Mouse (Mus musculus) intestine, embryonic 15.5 days (tissue): Measurements from ENCODE around the gene 9830107B12Rik. TPM values are rescaled to one million over a fixed set of nuclear protein-coding genes. Genes with fewer than 3 reads are reported as not detected.
"Not testable (repeated sequence)": the region's sequence is repeated elsewhere in the genome, so short reads cannot be mapped to it uniquely, and the experiment has no call there.

Experiments
- ATAC-seq: fragments of 200-750 bp; cut with Nextera tagmentation; 2 replicates; pipeline ENCODE4 v1.8.0; 2017; ENCODE audit warnings: moderate TSS enrichment, moderate library complexity
- H3K27ac ChIP-seq: fragments of 300-500 bp; sonication (generic); 2 replicates; pipeline ENCODE4 v1.5.1; 2015; ENCODE audit warnings: mild to moderate bottlenecking, inconsistent platforms
- H3K27me3 ChIP-seq: fragments of 300-500 bp; sonication (generic); replicated peaks from 2 replicates; pipeline ENCODE4 v1.6.1; 2015; ENCODE audit warnings: inconsistent platforms
- H3K36me3 ChIP-seq: fragments of 300-500 bp; sonication (generic); 2 replicates; pipeline ENCODE4 v1.6.1; 2015; ENCODE audit warnings: inconsistent platforms
- H3K4me1 ChIP-seq: fragments of 300-500 bp; sonication (generic); replicated peaks from 2 replicates; pipeline ENCODE4 v1.6.1; 2015; ENCODE audit warnings: inconsistent platforms
- H3K4me2 ChIP-seq: fragments of 300-500 bp; sonication (generic); replicated peaks from 2 replicates; pipeline ENCODE4 v1.6.1; 2015; ENCODE audit warnings: mild to moderate bottlenecking, inconsistent platforms
- H3K4me3 ChIP-seq: fragments of 300-500 bp; sonication (generic); replicated peaks from 2 replicates; pipeline ENCODE4 v1.5.1; 2015; ENCODE audit warnings: inconsistent platforms
- H3K9ac ChIP-seq: fragments of 300-500 bp; sonication (generic); 2 replicates; pipeline ENCODE4 v1.6.1; 2015; ENCODE audit warnings: inconsistent platforms
- H3K9me3 ChIP-seq: fragments of 300-500 bp; sonication (generic); 2 replicates; pipeline ENCODE4 v1.6.1; 2016; ENCODE audit warnings: inconsistent platforms
- WGBS: fragments of 180-500 bp; shearing (Covaris S2); methylation state at CpG from one replicate; pipeline ENCODE4 v1.1.7; 2015; 5-methylcytosine and 5-hydroxymethylcytosine counted together
- polyA plus RNA-seq: library from polyadenylated mRNA; unstranded; fragments of >200 nt; fragmentation: Nextera tagmentation; extraction: Ambion mirVana; gene quantifications from 2 replicates; pipeline ENCODE4 v1.2.1, GENCODE M21; 2015

The 9830107B12Rik gene
- 0.04 and 0.11 TPM in 2 replicates for polyA plus RNA-seq

DNA sequence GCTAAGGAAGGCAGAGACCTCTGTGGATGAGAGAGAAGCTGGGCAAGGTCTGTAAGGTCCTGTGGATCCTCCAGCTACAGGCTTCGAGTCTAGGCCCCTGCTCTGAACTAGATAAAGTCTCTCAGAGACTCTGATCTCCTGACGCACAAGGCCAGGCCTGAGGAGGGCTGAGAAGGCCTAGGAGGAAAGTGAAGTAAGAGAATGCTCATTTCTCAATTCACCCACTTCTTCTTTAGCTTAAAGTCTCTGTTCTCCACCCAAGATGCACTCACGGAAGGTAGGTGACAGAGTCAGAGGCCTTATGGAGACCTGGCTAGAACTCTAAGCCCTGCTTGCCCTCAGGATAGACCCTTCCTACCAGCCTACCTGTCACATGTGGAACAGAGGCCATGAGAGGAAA, at the start of gene 9830107B12Rik:
Gene 9830107B12Rik, minus strand, starts transcription at position 149 of the 400 bp plus-strand sequence.
- H3K36me3 ChIP-seq = no peaks in the 10 kb centered on the region
- no peaks in the 10 kb centered on the region for H3K9me3 ChIP-seq
- ATAC-seq = no peak
- H3K4me2 ChIP-seq = no peak within 1 kb of the TSS
- H3K4me3 ChIP-seq = no peak within 1 kb of the TSS
- no peaks in the 10 kb centered on the region for H3K4me1 ChIP-seq
- H3K27ac ChIP-seq = no peak within 1 kb of the TSS
- H3K9ac ChIP-seq = no peak within 1 kb of the TSS
- 72% methylated on average over 3 of the region's 3 CpGs for WGBS
- no peaks in the 10 kb centered on the region for H3K27me3 ChIP-seq

DNA sequence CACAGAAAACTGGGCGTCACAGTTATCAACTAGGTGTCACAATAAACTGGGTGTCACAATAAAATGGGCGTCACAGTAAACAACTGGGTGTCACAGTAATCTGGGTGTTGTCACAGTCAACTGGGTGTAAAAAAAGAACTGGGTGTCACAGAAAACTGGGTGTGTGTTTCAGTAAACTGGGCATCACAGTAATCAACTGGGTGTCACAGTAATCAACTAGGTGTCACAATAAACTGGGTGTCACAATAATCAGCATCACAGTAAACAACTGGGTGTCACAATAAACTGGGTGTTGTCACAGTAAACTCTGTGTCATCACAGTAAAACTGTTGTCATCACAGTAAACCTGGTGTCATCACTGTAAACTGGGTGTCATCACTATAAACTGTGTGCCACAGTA, 46.3 kb upstream of the 9830107B12Rik start:
- H3K9ac ChIP-seq = no peak overlapping the region
- no peak overlapping the region for H3K4me3 ChIP-seq
- WGBS = 73% methylated on average over 2 of the region's 2 CpGs

DNA sequence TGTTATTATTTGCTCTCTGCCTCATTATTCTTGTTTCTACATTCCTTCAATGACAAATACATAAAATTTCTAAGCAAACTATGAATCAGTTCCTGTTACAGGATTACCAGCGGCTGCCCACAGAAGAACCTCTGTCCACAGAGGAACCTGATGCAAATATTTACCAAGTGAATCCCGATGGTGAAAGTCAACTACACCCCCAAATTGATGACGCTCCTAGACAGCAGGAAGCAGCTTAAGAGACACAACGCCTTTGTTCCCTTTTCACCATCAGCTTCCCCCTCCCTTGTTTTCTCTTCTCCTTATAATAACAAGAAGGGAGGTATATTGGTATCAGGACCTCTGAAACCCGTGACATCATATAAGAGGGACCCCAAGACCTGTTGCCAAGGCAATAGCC, 39.2 kb upstream of the 9830107B12Rik start:
- WGBS = 49% methylated on average over 5 of the region's 5 CpGs
- H3K36me3 ChIP-seq = no peaks in the 10 kb centered on the region
- H3K9ac ChIP-seq = no peak overlapping the region
- H3K4me3 ChIP-seq = no peak overlapping the region
- no peak overlapping the region for H3K4me2 ChIP-seq
- H3K4me1 ChIP-seq = no peaks in the 10 kb centered on the region
- no peaks in the 10 kb centered on the region for H3K9me3 ChIP-seq
- ATAC-seq = no peak
- no peak overlapping the region for H3K27ac ChIP-seq
- H3K27me3 ChIP-seq = no peaks in the 10 kb centered on the region

More for the DNA sequence above, 46.3 kb upstream of the 9830107B12Rik start:
- Histone ChIP-seq H3K4me2 (no peak overlapping the region), H3K27ac (no peak overlapping the region), H3K27me3 (no peaks in the 10 kb centered on the region), H3K9me3 (no peaks in the 10 kb centered on the region), H3K4me1 (no peaks in the 10 kb centered on the region), H3K36me3 (no peaks in the 10 kb centered on the region)
- no peak for ATAC-seq

DNA sequence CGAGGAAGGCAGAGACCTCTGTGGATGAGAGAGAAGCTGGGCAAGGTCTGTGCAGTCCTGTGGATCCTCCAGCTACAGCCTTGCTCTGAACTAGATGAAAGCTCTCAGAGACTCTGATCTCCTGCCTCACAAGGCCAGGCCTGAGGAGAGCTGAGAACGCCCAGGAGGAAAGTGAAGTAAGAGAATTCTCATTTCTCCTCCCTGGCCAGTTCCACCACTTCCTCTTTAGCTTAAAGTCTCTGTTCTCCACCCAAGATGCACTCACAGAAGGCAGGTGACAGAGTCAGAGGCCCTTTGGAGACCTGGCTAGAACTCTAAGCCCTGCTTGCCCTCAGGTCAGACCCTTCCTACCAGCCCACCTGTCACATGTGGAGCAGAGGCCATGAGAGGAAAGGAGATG, 21.0 kb upstream of the 9830107B12Rik start, which contains the start of gene A530064D06Rik:
Gene A530064D06Rik, minus strand, starts transcription at position 173 of the 400 bp plus-strand sequence.
- not testable (repeated sequence) for H3K27me3 ChIP-seq, H3K27ac ChIP-seq, H3K4me2 ChIP-seq, H3K36me3 ChIP-seq, H3K9me3 ChIP-seq, H3K9ac ChIP-seq, ATAC-seq, H3K4me3 ChIP-seq, H3K4me1 ChIP-seq
- 77% methylated on average over 2 of the region's 2 CpGs for WGBS

DNA sequence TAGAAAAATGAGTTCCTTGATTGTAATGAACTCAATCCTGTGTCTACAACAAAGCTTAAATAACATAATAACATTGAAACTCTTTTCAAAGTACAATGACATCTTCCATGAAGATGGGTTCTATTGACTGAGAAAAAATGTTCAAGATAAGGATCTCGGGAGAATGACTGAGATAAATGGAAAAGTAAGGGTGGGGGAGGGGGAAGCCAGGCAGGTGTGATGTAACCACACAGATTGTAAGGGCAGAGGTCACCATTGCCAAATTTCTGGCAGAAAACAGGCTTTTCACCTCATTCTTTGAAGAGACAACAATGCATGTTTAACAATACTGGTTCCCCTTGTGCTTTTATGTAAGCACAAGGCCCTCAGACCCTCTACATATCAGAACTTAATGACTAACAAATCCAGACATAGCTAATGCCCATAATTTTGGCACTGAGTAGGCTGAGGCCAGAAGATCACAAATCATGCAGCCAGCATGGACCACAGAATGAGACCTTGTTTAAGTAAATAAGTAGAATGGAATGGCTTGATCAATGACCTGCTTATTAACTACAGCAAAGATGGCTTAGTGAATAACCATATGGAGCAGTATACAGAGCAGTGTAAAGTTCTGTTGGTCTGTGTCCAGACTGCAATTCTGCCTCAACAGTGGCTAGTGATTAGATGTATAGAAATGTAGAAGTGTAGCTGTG, 11.5 kb upstream of the 9830107B12Rik start:
- Histone ChIP-seq H3K36me3 (no peaks in the 10 kb centered on the region), H3K27ac (no peak overlapping the region), H3K9me3 (0 out of 2 replicates have a peak, but pooled peaks cover 8% of the 10 kb centered on the region), H3K4me2 (no peak overlapping the region), H3K9ac (no peak overlapping the region), H3K4me1 (no peaks in the 10 kb centered on the region), H3K27me3 (no peaks in the 10 kb centered on the region), H3K4me3 (no peak overlapping the region)
- ATAC-seq = no peak
- 62% methylated on average over 1 of the region's 1 CpGs for WGBS

DNA sequence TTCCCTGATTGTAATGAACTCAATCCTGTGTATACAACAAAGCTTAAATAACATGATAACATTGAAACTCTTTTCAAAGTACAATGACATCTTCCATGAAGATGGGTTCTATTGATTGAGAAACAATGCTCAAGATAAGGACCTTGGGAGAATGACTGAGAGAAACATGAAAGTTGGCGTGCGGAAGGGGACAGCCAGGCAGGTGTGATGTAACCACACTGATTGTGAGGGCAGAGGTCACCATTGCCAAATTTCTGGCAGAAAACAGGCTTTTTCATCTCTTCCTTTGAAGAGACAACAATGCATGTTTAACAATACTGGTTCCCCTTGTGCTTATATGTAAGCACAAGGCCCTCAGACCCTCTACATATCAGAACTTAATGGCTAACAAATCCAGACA, 13.3 kb downstream of the 9830107B12Rik start:
- H3K4me3 ChIP-seq = no peak overlapping the region
- H3K9me3 ChIP-seq = no peaks in the 10 kb centered on the region
- ATAC-seq = no peak
- WGBS = 83% methylated on average over 2 of the region's 2 CpGs
- H3K4me1 ChIP-seq = no peaks in the 10 kb centered on the region
- no peak overlapping the region for H3K9ac ChIP-seq
- no peak overlapping the region for H3K4me2 ChIP-seq
- H3K27ac ChIP-seq = no peak overlapping the region
- H3K36me3 ChIP-seq = no peaks in the 10 kb centered on the region
- no peaks in the 10 kb centered on the region for H3K27me3 ChIP-seq

DNA sequence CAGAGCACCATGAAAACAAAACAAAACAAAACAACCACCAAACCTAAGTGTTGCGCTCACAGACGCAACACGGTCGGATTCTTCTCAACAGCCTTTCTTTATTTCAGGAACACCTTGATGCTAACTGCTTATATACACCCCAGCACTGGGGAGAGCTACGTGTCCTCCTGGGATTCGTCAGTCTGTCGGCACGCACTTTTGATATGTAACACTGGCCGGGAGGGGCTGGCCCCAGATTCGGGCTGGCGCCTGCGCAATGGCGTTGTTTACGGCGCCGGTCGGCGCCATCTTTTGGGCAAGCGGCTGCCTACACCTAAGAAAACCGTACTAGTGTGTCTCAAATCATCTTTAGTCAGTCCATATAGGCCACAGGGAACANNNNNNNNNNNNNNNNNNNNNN, 25.6 kb downstream of the 9830107B12Rik start:
- ATAC-seq = no peak
- H3K27me3 ChIP-seq = no peaks in the 10 kb centered on the region
- no peak overlapping the region for H3K9ac ChIP-seq
- H3K4me1 ChIP-seq = no peaks in the 10 kb centered on the region
- H3K36me3 ChIP-seq = no peaks in the 10 kb centered on the region
- H3K9me3 ChIP-seq = no peaks in the 10 kb centered on the region
- 86% methylated on average over 20 of the region's 20 CpGs for WGBS
- H3K27ac ChIP-seq = no peak overlapping the region
- no peak overlapping the region for H3K4me2 ChIP-seq
- H3K4me3 ChIP-seq = no peak overlapping the region

DNA sequence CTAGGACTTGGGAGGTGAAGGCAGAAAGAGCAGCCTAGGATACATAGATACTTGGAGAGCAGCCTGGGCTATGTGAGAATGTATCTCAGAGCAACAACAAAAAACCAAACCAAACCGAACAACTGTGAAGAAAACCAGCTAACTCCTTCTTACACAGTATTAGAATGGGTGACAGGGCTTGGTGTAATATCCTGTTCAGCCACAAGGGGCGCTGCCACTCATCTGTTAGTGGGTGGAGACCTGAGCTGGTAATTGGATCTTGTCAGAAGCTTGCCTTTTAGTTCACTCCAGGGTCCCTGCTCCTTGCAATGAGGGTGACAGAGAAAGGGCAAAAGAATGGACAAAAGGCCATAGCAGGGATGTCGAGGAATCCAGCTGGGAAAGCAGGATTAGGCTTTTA, 26.4 kb downstream of the 9830107B12Rik start:
- H3K9me3 ChIP-seq = no peaks in the 10 kb centered on the region
- H3K4me3 ChIP-seq = no peak overlapping the region
- no peak overlapping the region for H3K4me2 ChIP-seq
- no peaks in the 10 kb centered on the region for H3K36me3 ChIP-seq
- peak; percentile 59 for ATAC-seq
- no peaks in the 10 kb centered on the region for H3K4me1 ChIP-seq
- no peaks in the 10 kb centered on the region for H3K27me3 ChIP-seq
- 22% methylated on average over 3 of the region's 3 CpGs for WGBS
- H3K9ac ChIP-seq = no peak overlapping the region
- H3K27ac ChIP-seq = no peak overlapping the region

DNA sequence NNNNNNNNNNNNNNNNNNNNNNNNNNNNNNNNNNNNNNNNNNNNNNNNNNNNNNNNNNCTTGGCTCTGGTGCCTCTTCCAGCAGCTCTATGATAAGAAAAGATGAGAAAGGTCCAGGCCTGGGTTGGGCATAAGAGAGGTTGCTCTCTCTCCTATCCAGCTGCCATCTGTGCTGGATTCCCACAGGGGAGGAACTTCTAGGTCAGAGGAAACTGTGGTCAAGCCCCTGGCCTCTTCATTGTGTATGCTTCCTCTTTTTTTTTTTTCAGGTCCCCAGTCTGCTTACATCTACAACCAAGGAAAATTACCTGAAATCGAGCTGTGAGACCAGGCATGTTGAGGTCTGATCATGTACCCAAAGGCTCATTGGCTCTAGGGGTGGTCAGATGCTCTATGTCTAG, 27.5 kb downstream of the 9830107B12Rik start:
- Histone ChIP-seq H3K27ac (no peak overlapping the region), H3K4me1 (no peaks in the 10 kb centered on the region), H3K36me3 (no peaks in the 10 kb centered on the region), H3K27me3 (no peaks in the 10 kb centered on the region), H3K4me2 (no peak overlapping the region), H3K9me3 (0 out of 2 replicates have a peak, but pooled peaks cover 2% of the 10 kb centered on the region), H3K4me3 (no peak overlapping the region), H3K9ac (no peak overlapping the region)
- WGBS = 74% methylated on average over 1 of the region's 1 CpGs
- ATAC-seq = no peak

DNA sequence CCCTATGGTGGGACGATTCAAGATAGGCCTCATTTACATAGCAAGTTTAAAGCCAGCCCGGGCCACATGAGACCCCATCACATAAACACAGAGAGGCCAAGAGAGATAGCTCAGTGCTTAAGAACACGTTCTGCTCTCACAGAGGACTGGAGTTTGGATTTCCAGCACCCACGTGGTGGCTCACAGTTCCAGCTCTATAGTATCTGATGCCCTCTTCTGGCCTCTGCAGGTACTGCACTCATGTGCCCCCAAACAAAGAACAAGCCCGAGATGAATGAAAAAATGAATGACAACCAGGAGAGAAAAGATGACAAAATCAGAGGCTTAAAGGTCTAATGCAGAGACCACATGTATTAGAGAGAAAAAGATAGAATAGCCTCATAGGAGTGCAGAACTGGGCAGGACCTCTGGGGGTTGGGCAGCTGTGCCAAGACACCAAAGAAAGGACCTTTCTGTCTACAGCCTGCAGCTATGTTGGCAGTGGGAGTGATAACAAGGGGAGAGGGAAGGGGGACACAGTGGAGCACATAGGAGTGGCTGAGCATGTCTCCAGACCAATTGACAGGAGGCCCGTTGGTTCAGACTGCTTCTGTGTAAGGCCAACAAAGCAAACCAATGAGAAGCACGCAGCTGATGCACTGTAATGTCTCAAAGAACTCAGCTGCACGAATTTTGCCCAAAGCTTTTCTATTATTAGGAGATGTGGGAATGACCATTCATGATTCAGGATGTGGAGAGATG, 35.4 kb downstream of the 9830107B12Rik start:
- Histone ChIP-seq H3K9ac (no peak overlapping the region), H3K27ac (no peak overlapping the region), H3K9me3 (0 out of 2 replicates have a peak, but pooled peaks cover 4% of the 10 kb centered on the region), H3K36me3 (no peaks in the 10 kb centered on the region), H3K4me3 (no peak overlapping the region), H3K4me1 (no peaks in the 10 kb centered on the region), H3K4me2 (no peak overlapping the region), H3K27me3 (no peaks in the 10 kb centered on the region)
- no peak for ATAC-seq
- WGBS = 56% methylated on average over 8 of the region's 8 CpGs

DNA sequence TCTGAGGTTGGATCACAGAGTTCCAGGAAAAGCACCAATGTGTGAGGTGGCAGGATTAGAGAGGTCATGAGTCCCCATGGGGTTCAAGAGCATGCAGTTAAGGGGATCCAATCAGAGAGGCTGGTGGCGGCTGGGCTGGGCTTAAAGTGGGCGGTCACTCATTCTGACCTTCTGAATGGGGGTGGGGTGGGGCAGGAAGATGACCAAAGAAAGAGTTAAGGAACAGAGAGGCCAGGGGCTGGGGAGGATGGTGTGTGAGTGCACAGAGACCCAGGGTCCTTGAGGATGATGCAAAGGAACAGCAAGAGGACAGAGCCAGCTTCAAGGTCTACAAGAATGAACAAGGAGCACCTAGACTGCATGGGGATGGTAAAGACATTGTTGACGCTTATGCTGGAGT, 37.5 kb downstream of the 9830107B12Rik start:
- H3K4me2 ChIP-seq = no peak overlapping the region
- H3K36me3 ChIP-seq = no peaks in the 10 kb centered on the region
- WGBS = 85% methylated on average over 3 of the region's 3 CpGs
- H3K4me1 ChIP-seq = no peaks in the 10 kb centered on the region
- no peaks in the 10 kb centered on the region for H3K27me3 ChIP-seq
- H3K9me3 ChIP-seq = 0 out of 2 replicates have a peak, but pooled peaks cover 2% of the 10 kb centered on the region
- H3K27ac ChIP-seq = no peak overlapping the region
- ATAC-seq = no peak
- H3K9ac ChIP-seq = no peak overlapping the region
- H3K4me3 ChIP-seq = no peak overlapping the region

DNA sequence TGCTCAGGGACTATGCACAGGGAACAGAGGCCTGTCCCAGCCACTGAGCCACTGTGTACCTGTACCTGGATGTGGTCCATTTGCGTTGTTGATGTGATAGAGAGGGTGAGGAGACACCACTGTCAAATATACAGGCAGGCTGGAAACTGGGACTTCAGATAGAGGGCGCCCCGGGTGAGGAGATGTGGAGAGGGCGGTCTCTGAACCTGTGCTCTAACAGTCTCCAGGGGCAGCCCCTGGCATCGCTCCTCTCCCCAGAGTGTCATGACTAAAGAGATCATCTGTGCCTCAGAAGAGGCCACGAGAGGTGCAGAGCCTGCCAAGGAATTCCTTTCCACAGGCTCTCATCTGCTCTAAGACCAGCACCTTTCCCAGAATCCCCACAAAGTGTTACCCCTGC, 38.2 kb downstream of the 9830107B12Rik start:
- no peaks in the 10 kb centered on the region for H3K4me1 ChIP-seq
- 53% methylated on average over 6 of the region's 6 CpGs for WGBS
- H3K27me3 ChIP-seq = no peaks in the 10 kb centered on the region
- no peak for ATAC-seq
- no peaks in the 10 kb centered on the region for H3K36me3 ChIP-seq
- H3K27ac ChIP-seq = no peak overlapping the region
- H3K9me3 ChIP-seq = no peaks in the 10 kb centered on the region
- H3K4me3 ChIP-seq = no peak overlapping the region
- H3K4me2 ChIP-seq = no peak overlapping the region
- no peak overlapping the region for H3K9ac ChIP-seq
